Mouse (Mus musculus): ENCODE data around the gene Rere. TPM values are rescaled to one million over a fixed set of nuclear protein-coding genes. Genes with fewer than 3 reads are reported as not detected.

Rere gene
- total and polyA plus RNA-seq, 3 experiments: 3.1 to 36.5 (median 8.7) TPM

DNA sequence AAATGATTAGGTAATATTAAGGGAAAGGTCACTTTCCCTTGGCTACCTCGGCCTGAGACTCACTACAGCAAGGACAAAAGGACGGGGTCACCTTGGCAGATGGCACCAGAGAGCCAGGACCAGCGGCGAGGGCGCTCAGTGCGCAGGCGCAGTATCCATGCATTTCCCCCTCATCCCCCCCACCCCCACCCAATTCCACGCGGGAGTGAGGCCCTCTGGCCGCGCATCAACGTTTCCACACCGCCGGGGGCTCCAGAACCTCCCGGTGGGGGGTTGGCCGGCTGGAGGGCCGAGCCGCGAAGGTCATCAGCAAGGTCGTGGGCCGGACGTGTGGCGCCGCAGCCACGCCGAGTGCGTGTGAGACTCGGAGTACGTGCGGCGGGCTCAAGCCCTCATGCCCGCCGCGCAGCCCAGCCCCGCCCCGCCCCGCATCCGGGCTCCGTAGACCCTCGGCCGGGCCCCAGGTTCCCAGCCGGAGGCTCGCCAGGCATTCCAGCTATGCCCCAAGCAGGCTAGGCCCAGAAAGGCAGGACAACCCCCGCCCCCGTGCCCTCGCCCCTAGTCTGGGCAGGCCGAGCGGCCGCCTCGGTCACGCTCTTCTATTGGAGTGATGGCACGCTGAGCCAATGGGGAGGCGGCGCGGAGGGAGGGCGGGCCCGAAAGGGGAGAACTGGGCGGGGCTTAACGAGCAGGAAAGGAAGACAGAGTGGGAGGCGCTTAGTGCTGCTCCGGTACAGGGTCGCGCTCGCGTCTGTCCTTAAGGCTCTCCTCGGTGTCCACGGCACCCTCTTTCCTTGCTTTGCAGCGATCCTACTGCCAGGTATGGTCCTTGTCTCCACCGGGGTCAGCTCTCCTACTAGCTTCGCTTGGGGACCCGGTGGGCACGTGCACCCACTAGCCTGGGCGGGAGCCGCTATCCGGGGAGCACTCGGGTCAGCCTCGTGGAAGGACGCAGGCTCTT lies 44.6 kb upstream of the Rere start, which contains the start of gene Eno1:
Gene Eno1, plus strand, starts transcription at position 201 of the 961 bp plus-strand sequence.
- in situ Hi-C loops (cut with MboI; ENCODE audit: low pct_ligation_motif_present, low pct_unique_long_range_greater_than_20kb, low sequenced_read_pairs): no loop called here
- Histone ChIP-seq H3K4me2 (ENCODE audit: insufficient read depth, low read depth, poor library complexity, severe bottlenecking) (peak within 1 kb of the TSS; percentile 87), H3K9me3 (replicated peaks; ENCODE audit: low read length) (no peaks in the 10 kb centered on the region), H3K4me1 (ENCODE audit: control insufficient read depth in 1 of 2, insufficient read depth in 2 of 2) (peaks cover 5 to 43% of the 10 kb centered on the region in 2 experiments), H3K27ac (ENCODE audit: insufficient read depth, low read depth) (peak within 1 kb of the TSS; percentile 63), H3K4me3 (replicated peaks in 1 of 3; ENCODE audit: low read depth in 2 of 3, low read length in 2 of 3, poor library complexity in 1 of 3) (peak within 1 kb of the TSS; percentile 97 to 100 (median 98)), H3K27me3 (replicated peaks) (no peaks in the 10 kb centered on the region), H3K36me3 (replicated peaks in 1 of 2; ENCODE audit: control insufficient read depth in 1 of 2, insufficient read depth in 1 of 2, low read length in 1 of 2) (peaks cover 13 to 29% of the 10 kb centered on the region in 2 experiments), H3K79me2 (replicated peaks; ENCODE audit: control insufficient read depth, extremely low read depth, insufficient read depth, poor library complexity, severe bottlenecking) (peaks cover 41% of the 10 kb centered on the region), H3K9ac (ENCODE audit: insufficient read depth, low read depth) (peak within 1 kb of the TSS; percentile 93)
- peak; percentile 96 for DNase-seq (ENCODE audit: extremely low read depth)
- TF ChIP-seq USF2 (conservative IDR thresholded peaks at IDR 0.05; ENCODE audit: low read depth, low read length) (no peak), UBTF (IDR thresholded peaks at IDR 0.05; ENCODE audit: low read depth, low read length) (peak; percentile 85), RAD21 (IDR thresholded peaks at IDR 0.05; ENCODE audit: low read depth, low read length) (no peak), E2F4 (IDR thresholded peaks at IDR 0.05; ENCODE audit: insufficient replicate concordance, low read depth, low read length) (no peak), POLR2A (IDR thresholded peaks at IDR 0.05; ENCODE audit: low read depth, low read length) (peak; percentile 82), MEF2A (IDR thresholded peaks at IDR 0.05; ENCODE audit: borderline replicate concordance, low read depth, low read length) (peak; percentile 64), POLR2AphosphoS2 (IDR thresholded peaks at IDR 0.05; ENCODE audit: low read depth, low read length) (peak; percentile 78), EP300 (IDR thresholded peaks at IDR 0.05; ENCODE audit: low read length) (no peak), HCFC1 (IDR thresholded peaks at IDR 0.05; ENCODE audit: low read depth, low read length) (peak; percentile 58), GABPA (IDR thresholded peaks at IDR 0.05; ENCODE audit: insufficient replicate concordance, low read depth, low read length) (no peak), CHD1 (IDR thresholded peaks at IDR 0.05; ENCODE audit: low read depth, low read length) (no peak), MXI1 (IDR thresholded peaks at IDR 0.05; ENCODE audit: low read depth, low read length) (peak; percentile 56), ZNF384 (IDR thresholded peaks at IDR 0.05; ENCODE audit: low read depth, low read length) (no peak), RCOR1 (conservative IDR thresholded peaks at IDR 0.05; ENCODE audit: low read depth, low read length) (no peak), ZC3H11A (IDR thresholded peaks at IDR 0.05; ENCODE audit: low read depth, low read length) (no peak), TBP (conservative IDR thresholded peaks at IDR 0.05; ENCODE audit: low read depth, low read length) (peak; percentile 90), ETS1 (conservative IDR thresholded peaks at IDR 0.05; ENCODE audit: low read depth, low read length) (no peak), IRF4 (IDR thresholded peaks at IDR 0.05; ENCODE audit: low read depth, low read length) (0 out of 2 replicates have a peak, but pooled peaks have one; percentile 7), USF1 (IDR thresholded peaks at IDR 0.05; ENCODE audit: low read depth, low read length) (no peak), CHD2 (IDR thresholded peaks at IDR 0.05; ENCODE audit: low read length) (peak; percentile 72; the same call in 1 of the 2 replicates), ZKSCAN1 (IDR thresholded peaks at IDR 0.05; ENCODE audit: borderline replicate concordance, low read depth, low read length) (no peak), BHLHE40 (IDR thresholded peaks at IDR 0.05; ENCODE audit: low read depth, low read length) (peak; percentile 68), NRF1 (IDR thresholded peaks at IDR 0.05; ENCODE audit: low read depth, low read length) (peak; percentile 85), MAZ (IDR thresholded peaks at IDR 0.05; ENCODE audit: low read depth, low read length) (peak; percentile 80; the same call in 1 of the 2 replicates), SMC3 (IDR thresholded peaks at IDR 0.05; ENCODE audit: low read depth, low read length) (no peak), JUN (IDR thresholded peaks at IDR 0.05; ENCODE audit: insufficient read depth, low read depth, low read length) (no peak), JUND (conservative IDR thresholded peaks at IDR 0.05; ENCODE audit: low read depth, low read length) (no peak), KAT2A (IDR thresholded peaks at IDR 0.05; ENCODE audit: insufficient replicate concordance, low read length) (no peak), SIN3A (IDR thresholded peaks at IDR 0.05; ENCODE audit: low read length) (peak; percentile 12; the same call in 1 of the 2 replicates), PAX5 (IDR thresholded peaks at IDR 0.05; ENCODE audit: low read length) (no peak), NELFE (IDR thresholded peaks at IDR 0.05; ENCODE audit: low read depth, low read length) (peak; percentile 88), TCF12 (IDR thresholded peaks at IDR 0.05; ENCODE audit: low read depth, low read length) (peak; percentile 56; the same call in 1 of the 2 replicates), MAX (IDR thresholded peaks at IDR 0.05; ENCODE audit: low read length) (peak; percentile 24; the same call in 1 of the 2 replicates), ELF1 (IDR thresholded peaks at IDR 0.05; ENCODE audit: low read depth, low read length) (peak; percentile 23; the same call in 1 of the 2 replicates), CTCF (conservative IDR thresholded peaks at IDR 0.05 in 1 of 2, IDR thresholded peaks at IDR 0.05 in 1 of 2; ENCODE audit: low read depth in 2 of 2, low read length in 2 of 2) (peak in 1 of 2 experiments; percentile 26; a peak in 2 of 4 replicates), MYC (IDR thresholded peaks at IDR 0.05; ENCODE audit: low read depth, low read length) (no peak), ZMIZ1 (IDR thresholded peaks at IDR 0.05; ENCODE audit: low read depth, low read length) (no peak; the same call in 1 of the 2 replicates), MAFK (IDR thresholded peaks at IDR 0.05; ENCODE audit: insufficient replicate concordance, low read length) (no peak)
- dilution Hi-C loops (cut with MboI; ENCODE audit: extremely low pct_ligation_motif_present, extremely low pct_unique_long_range_greater_than_20kb, low sequenced_read_pairs): no loop called here

Data from CH12.LX (cell line).